Mouse (Mus musculus) E14TG2a.4 (cell line): ENCODE data around the gene Traf1.
A peak's percentile ranks its signal among the peaks of the same experiment; 100 is the strongest.

Experiments used
- H3K27me3 ChIP-seq: 2 replicates; pipeline ENCODE4 v1.6.1; 2014; ENCODE audit warnings: low read length, control low read depth; ENCODE audit not compliant: insufficient read depth
- H3K36me3 ChIP-seq: 2 replicates; pipeline ENCODE4 v1.6.1; 2014; ENCODE audit warnings: low read length, control low read depth; ENCODE audit not compliant: insufficient read depth
- H3K4me1 ChIP-seq: replicated peaks from 2 replicates; pipeline ENCODE4 v1.6.1; 2014; ENCODE audit warnings: low read depth, low read length, control low read depth
- H3K4me3 ChIP-seq: replicated peaks from 2 replicates; pipeline ENCODE4 v1.5.1; 2014; ENCODE audit warnings: mild to moderate bottlenecking, low read length
- H3K9me3 ChIP-seq: 2 replicates; pipeline ENCODE4 v1.6.1; 2014; ENCODE audit warnings: low read length, control low read depth
- CTCF ChIP-seq: conservative IDR thresholded peaks from 2 replicates; pipeline ENCODE4 v1.5.1; 2014; ENCODE audit warnings: low read length
- NANOG ChIP-seq: IDR thresholded peaks from 2 replicates; pipeline ENCODE4 v1.6.1; 2014; ENCODE audit warnings: borderline replicate concordance, low read length, mixed read lengths
- POU5F1 ChIP-seq: IDR thresholded peaks from 2 replicates; pipeline ENCODE4 v1.6.1; 2014; ENCODE audit warnings: low read length, borderline replicate concordance

Traf1 gene

GRCm38 (mm10) chr2:34943556-34944120 lies 17.9 kb downstream of the Traf1 start:
- Histone ChIP-seq H3K36me3 (no peaks in the 10 kb centered on the region), H3K4me3 (peak overlapping the region; percentile 17; the same call in 1 of the 2 replicates), H3K4me1 (peaks cover 88% of the 10 kb centered on the region), H3K9me3 (no peaks in the 10 kb centered on the region), H3K27me3 (peaks cover 30% of the 10 kb centered on the region)
- TF ChIP-seq CTCF (no peak), POU5F1 (no peak), NANOG (no peak)

- Histone ChIP-seq H3K27me3 (peaks cover 24% of the 10 kb centered on the region), H3K4me1 (peaks cover 90% of the 10 kb centered on the region), H3K9me3 (no peaks in the 10 kb centered on the region), H3K36me3 (no peaks in the 10 kb centered on the region), H3K4me3 (no peak overlapping the region)
- TF ChIP-seq CTCF, result no peak
- TF ChIP-seq POU5F1, result no peak
- TF ChIP-seq NANOG, result no peak
Observed at GRCm38 (mm10) chr2:34941061-34941675, 20.4 kb downstream of the Traf1 start.

GRCm38 (mm10) chr2:34940246-34940645 lies 21.3 kb downstream of the Traf1 start:
- no peaks in the 10 kb centered on the region for H3K36me3 ChIP-seq
- peaks cover 87% of the 10 kb centered on the region for H3K4me1 ChIP-seq
- H3K9me3 ChIP-seq, result no peaks in the 10 kb centered on the region
- no peak overlapping the region for H3K4me3 ChIP-seq
- H3K27me3 ChIP-seq, result peaks cover 24% of the 10 kb centered on the region
- no peak for TF ChIP-seq POU5F1
- no peak for TF ChIP-seq CTCF
- no peak for TF ChIP-seq NANOG

- TF ChIP-seq POU5F1 (no peak), NANOG (no peak), CTCF (no peak)
- Histone ChIP-seq H3K36me3 (no peaks in the 10 kb centered on the region), H3K27me3 (peaks cover 24% of the 10 kb centered on the region), H3K4me1 (peaks cover 70% of the 10 kb centered on the region), H3K4me3 (peak overlapping the region; percentile 11; the same call in 1 of the 2 replicates), H3K9me3 (no peaks in the 10 kb centered on the region)
Observed at GRCm38 (mm10) chr2:34938269-34939208, 23.0 kb downstream of the Traf1 start.

GRCm38 (mm10) chr2:34937460-34937859 lies 24.1 kb downstream of the Traf1 start:
- no peak for TF ChIP-seq CTCF
- peak; percentile 72 for TF ChIP-seq NANOG
- H3K36me3 ChIP-seq, result no peaks in the 10 kb centered on the region
- H3K4me3 ChIP-seq, result peak overlapping the region; percentile 11; the same call in 1 of the 2 replicates
- no peaks in the 10 kb centered on the region for H3K9me3 ChIP-seq
- peaks cover 22% of the 10 kb centered on the region for H3K27me3 ChIP-seq
- peaks cover 59% of the 10 kb centered on the region for H3K4me1 ChIP-seq

- Histone ChIP-seq H3K9me3 (no peaks in the 10 kb centered on the region), H3K4me3 (no peak overlapping the region; the same call in 1 of the 2 replicates), H3K36me3 (no peaks in the 10 kb centered on the region), H3K4me1 (peaks cover 65% of the 10 kb centered on the region), H3K27me3 (peaks cover 7% of the 10 kb centered on the region; the same call in 1 of the 2 replicates)
- TF ChIP-seq NANOG (no peak), POU5F1 (no peak), CTCF (no peak)
Observed at GRCm38 (mm10) chr2:34927320-34927719, 34.3 kb downstream of the Traf1 start.

GRCm38 (mm10) chr2:34922729-34923128 lies 38.8 kb downstream of the Traf1 start:
- Histone ChIP-seq H3K27me3 (peaks cover 8% of the 10 kb centered on the region; the same call in 1 of the 2 replicates), H3K4me1 (peaks cover 83% of the 10 kb centered on the region), H3K4me3 (no peak overlapping the region), H3K9me3 (no peaks in the 10 kb centered on the region), H3K36me3 (no peaks in the 10 kb centered on the region)
- no peak for TF ChIP-seq CTCF

- H3K4me3 ChIP-seq, result no peak overlapping the region
- peaks cover 65% of the 10 kb centered on the region for H3K4me1 ChIP-seq
- no peaks in the 10 kb centered on the region for H3K9me3 ChIP-seq
- peaks cover 24% of the 10 kb centered on the region for H3K27me3 ChIP-seq
- TF ChIP-seq NANOG (no peak), CTCF (no peak), POU5F1 (no peak)
- no peaks in the 10 kb centered on the region for H3K36me3 ChIP-seq
Observed at GRCm38 (mm10) chr2:34920144-34920543, 41.4 kb downstream of the Traf1 start.

- Histone ChIP-seq H3K27me3 (peaks cover 62% of the 10 kb centered on the region), H3K4me1 (peaks cover 35% of the 10 kb centered on the region), H3K9me3 (no peaks in the 10 kb centered on the region), H3K4me3 (peak overlapping the region; percentile 82; the same call in 1 of the 2 replicates), H3K36me3 (peaks cover 9% of the 10 kb centered on the region; the same call in 1 of the 2 replicates)
- TF ChIP-seq CTCF (0 out of 2 replicates have a peak, but pooled peaks have one; percentile 4), NANOG (no peak)
Observed at GRCm38 (mm10) chr2:34915103-34915502, 46.5 kb downstream of the Traf1 start.
